Mouse (Mus musculus) neural tube, embryonic 12.5 days (tissue): ENCODE measurements at regions not wholly inside any gene's neighbourhood (a gene's known extent, or its start where the extent isn't known, plus 50 kb on each side); places are given as distances from the start of the nearest gene placed in this dataset.

Experiments used
- ATAC-seq: fragments of 200-750 bp; cut with Nextera tagmentation; 2 replicates; pipeline ENCODE4 v1.8.0; 2017; ENCODE audit warnings: low read depth, mild to moderate bottlenecking, moderate TSS enrichment, moderate library complexity; ENCODE audit not compliant: low FRiP score
- H3K27ac ChIP-seq: fragments of 300-500 bp; sonication (generic); 2 replicates; pipeline ENCODE4 v1.5.1; 2016
- H3K27me3 ChIP-seq: fragments of 300-500 bp; sonication (generic); replicated peaks from 2 replicates; pipeline ENCODE4 v1.6.1; 2016; ENCODE audit warnings: mild to moderate bottlenecking
- H3K36me3 ChIP-seq: fragments of 300-500 bp; sonication (generic); 2 replicates; pipeline ENCODE4 v1.6.1; 2016; ENCODE audit warnings: mild to moderate bottlenecking
- H3K4me1 ChIP-seq: fragments of 300-500 bp; sonication (generic); 2 replicates; pipeline ENCODE4 v1.6.1; 2016
- H3K4me2 ChIP-seq: fragments of 300-500 bp; sonication (generic); replicated peaks from 2 replicates; pipeline ENCODE4 v1.6.1; 2016; ENCODE audit warnings: mild to moderate bottlenecking
- H3K4me3 ChIP-seq: fragments of 300-500 bp; sonication (generic); 2 replicates; pipeline ENCODE4 v1.5.1; 2016
- H3K9ac ChIP-seq: fragments of 300-500 bp; sonication (generic); 2 replicates; pipeline ENCODE4 v1.6.1; 2016; ENCODE audit warnings: mild to moderate bottlenecking
- H3K9me3 ChIP-seq: fragments of 300-500 bp; sonication (generic); 2 replicates; pipeline ENCODE4 v1.6.1; 2016; ENCODE audit warnings: mild to moderate bottlenecking
- WGBS: fragments of 180-500 bp; shearing (Covaris S2); methylation state at CpG from one replicate; pipeline ENCODE4 v1.1.7; 2016; 5-methylcytosine and 5-hydroxymethylcytosine counted together

DNA sequence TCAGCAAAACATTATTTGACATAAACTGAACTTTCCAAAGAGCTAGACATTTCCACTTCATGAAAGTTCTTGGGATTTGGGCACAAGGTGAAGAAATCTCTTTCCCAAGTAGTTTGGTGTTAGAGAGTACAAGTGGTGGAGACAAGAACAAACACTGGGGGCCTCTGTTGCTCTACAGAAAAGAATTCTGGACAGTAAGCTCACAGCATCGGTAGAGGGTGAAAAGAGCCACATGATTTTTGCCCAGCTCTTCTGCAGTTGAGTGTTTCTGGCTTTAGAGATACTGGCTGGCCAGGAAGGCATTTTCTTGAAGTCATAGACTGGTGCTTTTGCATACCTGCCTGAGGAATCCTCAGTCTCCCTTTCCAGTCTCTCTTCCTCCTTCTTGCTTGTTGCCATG lies 127.8 kb downstream of the Stk31 start:
- ATAC-seq = no peak
- Histone ChIP-seq H3K27ac (no peak overlapping the region), H3K36me3 (no peaks in the 10 kb centered on the region), H3K9ac (no peak overlapping the region), H3K4me3 (no peak overlapping the region), H3K27me3 (no peaks in the 10 kb centered on the region), H3K4me2 (no peak overlapping the region), H3K9me3 (no peaks in the 10 kb centered on the region), H3K4me1 (no peaks in the 10 kb centered on the region)
- WGBS = 18% methylated on average over 1 of the region's 1 CpGs

DNA sequence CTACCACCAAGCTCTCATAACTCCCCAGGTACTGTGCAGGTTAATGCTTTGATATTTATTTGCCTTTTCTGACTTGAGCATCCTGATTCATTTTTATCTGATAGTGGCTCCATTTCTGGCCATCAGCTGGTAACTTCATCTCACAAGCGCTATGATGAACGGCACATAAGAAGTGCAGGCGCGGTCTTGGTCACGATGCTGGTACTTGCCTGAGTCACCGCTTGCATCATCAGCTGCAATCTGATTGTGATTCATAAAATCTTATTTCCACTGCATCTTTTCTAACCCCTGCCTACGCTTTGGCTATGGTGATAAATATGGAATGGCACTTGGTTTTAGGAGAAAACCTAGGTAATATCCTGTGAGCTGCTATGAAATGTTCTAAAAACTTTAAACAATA lies 128.3 kb downstream of the Stk31 start:
- Histone ChIP-seq H3K4me2 (no peak overlapping the region), H3K9ac (no peak overlapping the region), H3K27me3 (no peaks in the 10 kb centered on the region), H3K27ac (no peak overlapping the region), H3K4me3 (no peak overlapping the region), H3K4me1 (no peaks in the 10 kb centered on the region), H3K9me3 (no peaks in the 10 kb centered on the region), H3K36me3 (no peaks in the 10 kb centered on the region)
- 92% methylated on average over 7 of the region's 7 CpGs for WGBS
- no peak for ATAC-seq

GRCm38 (mm10) chr6:49533956-49534355 lies 138.6 kb downstream of the Stk31 start:
- H3K9ac ChIP-seq = no peak overlapping the region
- H3K4me3 ChIP-seq = no peak overlapping the region
- no peaks in the 10 kb centered on the region for H3K9me3 ChIP-seq
- no peaks in the 10 kb centered on the region for H3K27me3 ChIP-seq
- no peaks in the 10 kb centered on the region for H3K36me3 ChIP-seq
- H3K27ac ChIP-seq = no peak overlapping the region
- H3K4me2 ChIP-seq = no peak overlapping the region
- no peak for ATAC-seq
- H3K4me1 ChIP-seq = no peaks in the 10 kb centered on the region
- 95% methylated on average over 9 of the region's 9 CpGs for WGBS

- no peak overlapping the region for H3K27ac ChIP-seq
- 89% methylated on average over 3 of the region's 3 CpGs for WGBS
- no peak overlapping the region for H3K9ac ChIP-seq
- H3K4me3 ChIP-seq = no peak overlapping the region
- no peaks in the 10 kb centered on the region for H3K27me3 ChIP-seq
- no peaks in the 10 kb centered on the region for H3K4me1 ChIP-seq
- H3K4me2 ChIP-seq = no peak overlapping the region
- no peak for ATAC-seq
- no peaks in the 10 kb centered on the region for H3K9me3 ChIP-seq
- H3K36me3 ChIP-seq = no peaks in the 10 kb centered on the region
Observed at GRCm38 (mm10) chr6:49534551-49534950, 139.1 kb downstream of the Stk31 start.

DNA sequence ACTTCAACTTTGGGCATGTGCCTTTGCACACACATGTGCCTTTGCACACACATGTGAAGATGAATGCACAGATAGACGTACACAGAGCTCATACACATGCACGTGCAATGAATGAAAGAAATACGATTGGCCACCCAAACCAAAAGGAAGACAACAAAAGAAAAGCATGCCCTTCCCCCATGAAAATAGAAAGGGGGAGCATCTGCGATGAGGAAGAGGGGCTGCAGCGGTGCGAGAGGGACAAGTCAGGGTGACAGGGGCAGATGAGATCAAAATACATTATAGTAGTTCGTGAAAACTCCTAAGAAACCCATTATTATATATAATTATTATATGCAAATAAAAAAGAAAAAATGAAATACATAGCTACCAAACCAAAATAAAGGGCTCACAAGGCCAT lies 149.5 kb downstream of the Stk31 start:
- ATAC-seq = no peak
- Histone ChIP-seq H3K9me3 (no peaks in the 10 kb centered on the region), H3K27ac (no peak overlapping the region), H3K36me3 (no peaks in the 10 kb centered on the region), H3K27me3 (no peaks in the 10 kb centered on the region), H3K4me3 (no peak overlapping the region), H3K4me1 (no peaks in the 10 kb centered on the region), H3K9ac (no peak overlapping the region), H3K4me2 (no peak overlapping the region)
- 86% methylated on average over 7 of the region's 7 CpGs for WGBS

- WGBS = 79% methylated on average over 10 of the region's 10 CpGs
- Histone ChIP-seq H3K4me2 (no peak overlapping the region), H3K27ac (no peak overlapping the region), H3K4me3 (no peak overlapping the region), H3K36me3 (no peaks in the 10 kb centered on the region), H3K27me3 (no peaks in the 10 kb centered on the region), H3K9me3 (no peaks in the 10 kb centered on the region), H3K4me1 (no peaks in the 10 kb centered on the region), H3K9ac (no peak overlapping the region)
- ATAC-seq = no peak
Observed at GRCm38 (mm10) chr6:49555069-49555468, 159.7 kb downstream of the Stk31 start.

DNA sequence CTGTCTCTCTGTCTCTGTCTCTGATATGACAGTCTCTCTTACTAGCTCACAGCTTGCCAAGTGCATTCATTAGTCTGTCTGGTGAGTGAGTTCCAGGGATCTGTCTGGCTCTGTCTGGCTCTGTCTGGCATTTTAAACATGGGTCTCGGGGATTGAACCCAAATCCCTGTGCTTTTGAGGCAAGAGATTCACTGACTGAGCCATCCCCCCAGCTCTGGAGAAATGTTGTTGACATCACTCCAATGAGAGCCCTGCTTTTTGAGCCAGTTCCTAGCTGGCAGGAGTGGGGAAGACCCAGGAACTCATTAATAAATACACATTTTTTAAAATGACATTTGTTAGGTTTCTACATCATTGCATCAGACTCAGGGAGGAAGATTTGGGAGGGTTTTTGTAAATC lies 163.1 kb downstream of the Stk31 start:
- Histone ChIP-seq H3K36me3 (no peaks in the 10 kb centered on the region), H3K4me2 (no peak overlapping the region), H3K27me3 (no peaks in the 10 kb centered on the region), H3K27ac (no peak overlapping the region), H3K4me3 (no peak overlapping the region), H3K9me3 (no peaks in the 10 kb centered on the region), H3K9ac (no peak overlapping the region), H3K4me1 (no peaks in the 10 kb centered on the region)
- no peak for ATAC-seq
- WGBS = 87% methylated on average over 1 of the region's 1 CpGs

- Histone ChIP-seq H3K9ac (no peak overlapping the region), H3K36me3 (no peaks in the 10 kb centered on the region), H3K4me2 (no peak overlapping the region), H3K4me3 (no peak overlapping the region), H3K9me3 (no peaks in the 10 kb centered on the region), H3K4me1 (no peaks in the 10 kb centered on the region), H3K27me3 (no peaks in the 10 kb centered on the region), H3K27ac (no peak overlapping the region)
- no peak for ATAC-seq
- 92% methylated on average over 11 of the region's 11 CpGs for WGBS
Observed at GRCm38 (mm10) chr6:49559112-49559511, 163.7 kb downstream of the Stk31 start.

- Histone ChIP-seq H3K27me3 (no peaks in the 10 kb centered on the region), H3K9ac (no peak overlapping the region), H3K4me3 (no peak overlapping the region), H3K4me2 (no peak overlapping the region), H3K27ac (no peak overlapping the region), H3K9me3 (no peaks in the 10 kb centered on the region), H3K4me1 (no peaks in the 10 kb centered on the region), H3K36me3 (no peaks in the 10 kb centered on the region)
- no peak for ATAC-seq
- WGBS = 79% methylated on average over 6 of the region's 6 CpGs
Observed at GRCm38 (mm10) chr6:49578340-49578739, 182.9 kb downstream of the Stk31 start.

DNA sequence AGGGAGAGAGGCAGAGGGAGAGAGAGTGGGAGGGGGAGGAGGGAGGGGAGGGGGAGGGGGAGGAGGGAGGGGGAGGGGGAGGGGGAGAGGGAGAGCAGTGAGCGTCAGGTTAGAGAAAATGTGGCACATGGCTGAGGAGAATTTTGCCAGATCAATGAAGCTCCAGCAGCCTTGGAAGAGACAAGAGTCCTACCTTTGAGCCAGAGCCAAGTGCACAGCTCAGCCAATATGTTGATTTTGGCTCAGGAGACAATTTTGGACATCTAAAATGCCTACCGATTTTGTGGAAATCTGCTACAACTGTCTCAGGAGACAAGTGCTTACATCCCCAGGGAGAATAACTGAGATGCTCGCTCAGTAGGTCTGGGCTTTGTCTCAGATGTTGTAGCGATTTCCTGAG lies 184.3 kb downstream of the Stk31 start:
- H3K9ac ChIP-seq = no peak overlapping the region
- no peak overlapping the region for H3K4me2 ChIP-seq
- no peak overlapping the region for H3K27ac ChIP-seq
- H3K36me3 ChIP-seq = no peaks in the 10 kb centered on the region
- no peaks in the 10 kb centered on the region for H3K9me3 ChIP-seq
- WGBS = 78% methylated on average over 4 of the region's 4 CpGs
- no peaks in the 10 kb centered on the region for H3K4me1 ChIP-seq
- H3K4me3 ChIP-seq = no peak overlapping the region
- H3K27me3 ChIP-seq = no peaks in the 10 kb centered on the region
- ATAC-seq = no peak

GRCm38 (mm10) chr6:49582040-49582707 lies 186.8 kb downstream of the Stk31 start:
- Histone ChIP-seq H3K4me1 (no peaks in the 10 kb centered on the region), H3K36me3 (no peaks in the 10 kb centered on the region), H3K9ac (no peak overlapping the region), H3K9me3 (no peaks in the 10 kb centered on the region), H3K27ac (no peak overlapping the region), H3K4me3 (no peak overlapping the region), H3K4me2 (no peak overlapping the region), H3K27me3 (no peaks in the 10 kb centered on the region)
- no peak for ATAC-seq
- 78% methylated on average over 8 of the region's 8 CpGs for WGBS

DNA sequence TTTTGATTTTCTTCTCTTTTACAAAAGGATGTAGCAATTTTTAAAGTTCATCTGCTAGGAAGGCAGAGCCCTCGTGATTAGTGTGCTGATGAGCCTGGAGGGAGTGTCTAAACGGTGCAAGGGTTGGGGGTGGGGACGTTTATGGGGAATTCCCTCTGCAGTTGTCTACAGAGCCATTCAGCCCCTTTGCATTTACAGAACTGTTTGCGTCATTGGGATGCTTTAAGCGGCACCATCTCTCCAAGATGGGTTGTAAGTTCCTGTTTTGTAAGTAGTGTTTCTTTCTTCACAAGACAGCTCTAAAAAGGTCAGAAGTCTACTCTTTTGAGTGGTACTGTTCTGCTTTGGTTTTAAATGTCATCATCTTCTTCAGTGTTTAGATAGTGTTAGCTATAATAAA lies 191.1 kb downstream of the Stk31 start:
- Histone ChIP-seq H3K4me2 (no peak overlapping the region), H3K27ac (no peak overlapping the region), H3K9ac (no peak overlapping the region), H3K36me3 (no peaks in the 10 kb centered on the region), H3K4me1 (no peaks in the 10 kb centered on the region), H3K4me3 (no peak overlapping the region), H3K9me3 (no peaks in the 10 kb centered on the region), H3K27me3 (no peaks in the 10 kb centered on the region)
- 41% methylated on average over 5 of the region's 5 CpGs for WGBS
- no peak for ATAC-seq

DNA sequence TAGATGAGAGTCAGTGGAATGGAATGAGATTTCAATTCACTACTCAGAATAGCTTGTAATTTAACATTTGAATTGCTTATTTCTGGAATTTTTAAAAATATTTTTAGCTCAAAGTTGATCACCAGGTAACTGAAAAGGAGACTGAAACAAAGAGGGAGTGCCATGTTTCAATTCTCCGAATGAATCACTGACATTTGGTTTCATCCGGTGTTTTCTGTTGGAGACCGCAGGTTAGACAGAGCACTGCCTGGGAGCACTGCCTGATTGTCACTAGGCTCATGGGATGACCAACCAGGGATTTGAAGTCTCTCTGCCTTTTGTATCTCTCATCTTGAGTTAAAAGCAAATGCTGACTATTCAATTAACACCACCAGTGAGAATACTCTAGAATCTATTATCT lies 193.3 kb downstream of the Stk31 start:
- Histone ChIP-seq H3K4me1 (no peaks in the 10 kb centered on the region), H3K9ac (no peak overlapping the region), H3K9me3 (no peaks in the 10 kb centered on the region), H3K27me3 (peaks cover 2% of the 10 kb centered on the region; the same call in 1 of the 2 replicates), H3K27ac (no peak overlapping the region), H3K36me3 (no peaks in the 10 kb centered on the region), H3K4me2 (no peak overlapping the region), H3K4me3 (no peak overlapping the region)
- ATAC-seq = no peak
- 89% methylated on average over 3 of the region's 3 CpGs for WGBS
